Mouse (Mus musculus): ENCODE measurements around the gene Zfp988. TPM values are rescaled to one million over a fixed set of nuclear protein-coding genes. Genes with fewer than 3 reads are reported as not detected.

Zfp988 gene
- total RNA-seq (2023), result not detected

DNA sequence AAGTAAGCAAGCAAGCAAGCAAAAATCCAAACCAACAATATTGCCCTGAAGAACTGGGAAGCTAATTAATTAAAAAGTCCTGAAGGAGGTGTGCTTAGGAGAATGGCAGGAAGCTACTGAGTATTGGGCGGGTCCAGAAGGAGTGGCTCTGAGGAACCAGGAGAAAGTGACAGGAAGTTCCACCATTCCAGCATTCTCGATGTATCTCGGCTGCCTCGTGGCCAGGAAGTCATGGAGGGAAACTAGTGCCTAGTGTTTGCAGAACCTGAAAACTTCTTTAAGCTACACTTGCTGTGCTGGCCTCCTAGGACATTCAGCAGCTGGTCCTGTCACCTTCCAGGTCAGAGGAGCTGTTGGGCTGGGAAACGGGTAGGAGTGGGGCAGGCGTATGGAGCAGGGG lies at the start of gene Zfp988:
Zfp988 (plus strand) TSS at position 239 of the 400 bp plus-strand sequence.

DNA sequence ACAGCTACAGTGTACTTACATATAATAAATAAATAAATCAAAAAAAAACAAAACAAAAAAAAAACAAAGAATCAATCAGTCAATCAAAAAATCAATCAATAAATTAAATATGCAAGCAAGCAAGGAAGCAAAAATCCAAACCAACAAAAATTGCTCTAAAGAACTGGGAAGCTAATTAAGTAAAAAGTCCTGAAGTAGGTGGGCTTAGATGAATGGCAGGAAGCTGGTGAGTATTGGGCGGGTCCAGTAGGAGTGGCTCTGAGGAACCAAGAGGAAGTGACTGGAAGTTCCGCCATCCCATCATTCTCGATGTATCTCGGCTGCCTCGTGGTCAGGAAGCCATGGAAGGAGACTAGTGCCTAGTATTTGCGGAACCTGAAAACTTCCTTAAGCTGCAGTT lies 55.5 kb downstream of the Zfp988 start, which contains the start of gene Zfp978:
Zfp978 (plus strand) TSS at position 301 of the 400 bp plus-strand sequence.

Other genes starting within 250 kb of the Zfp988 start
- 10 to 100 TPM in 1 of 2 experiments, 1 to 10 TPM in 1; 5.9 to 10.4 TPM for gene Zfp991, start 173.6 kb upstream of the Zfp988 start, total RNA-seq (2023)
- gene Zfp978, start 55.6 kb downstream of the Zfp988 start, total RNA-seq (2023), result under 1 TPM in 1 of 2 experiments, not detected in 1; 0.58 TPM
- gene Zfp982, start 186.7 kb downstream of the Zfp988 start, total RNA-seq (2023), result not detected
- gene Gm16503, start 234.5 kb downstream of the Zfp988 start, total RNA-seq (2023), result under 1 TPM; 0.38 to 0.53 TPM
- gene Zfp985, start 247.6 kb downstream of the Zfp988 start, total RNA-seq (2023), result under 1 TPM in 1 of 2 experiments, not detected in 1; 0.27 TPM

Measured in B cell, adult 67 days (primary cell).